Mouse (Mus musculus): ENCODE data around the gene Rbm28. TPM values are rescaled to one million over a fixed set of nuclear protein-coding genes. Genes with fewer than 3 reads are reported as not detected.
A peak's percentile ranks its signal among the peaks of the same experiment; 100 is the strongest.
"Not testable (repeated sequence)": the region's sequence is repeated elsewhere in the genome, so short reads cannot be mapped to it uniquely, and the experiment has no call there.

Rbm28 gene
- total RNA-seq, 2 experiments from 2014 or later = 16.7 to 19.0 TPM

DNA sequence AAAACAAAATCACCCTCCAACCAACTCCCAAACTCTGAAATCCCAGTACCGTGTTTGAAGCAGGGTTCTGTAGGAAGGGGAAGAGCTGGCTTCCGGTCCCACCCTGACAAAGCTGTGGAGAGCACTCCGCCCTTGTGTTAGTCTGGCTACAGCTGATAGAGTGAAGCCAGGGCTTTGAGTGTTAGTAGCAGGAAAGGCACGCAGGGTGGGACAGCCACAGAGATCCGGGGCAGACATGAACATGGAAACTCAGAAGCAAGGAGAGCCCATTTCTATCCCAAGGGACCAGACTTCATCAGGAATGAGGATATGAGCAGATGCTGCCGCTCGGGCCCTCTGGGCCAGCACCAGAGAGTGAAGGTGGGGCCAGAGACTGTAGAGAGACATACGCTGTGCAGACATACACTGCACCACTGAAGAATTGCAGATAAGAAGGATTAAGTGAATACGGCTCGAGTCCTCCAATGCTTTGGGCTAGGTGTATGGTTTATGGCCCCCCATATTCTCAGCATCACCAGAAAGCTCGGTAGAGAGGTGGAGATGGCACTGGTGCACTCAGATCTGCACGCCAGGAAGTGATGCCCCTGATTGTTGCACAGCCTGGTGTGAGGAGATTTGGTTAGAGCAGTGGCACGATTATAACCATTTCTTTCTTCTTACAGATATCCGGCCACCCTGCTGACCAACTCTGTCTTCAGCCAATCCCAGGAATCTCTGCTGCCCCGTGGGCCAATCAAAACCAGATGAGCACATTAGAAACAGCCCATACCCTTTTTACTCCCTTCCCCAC is 29.4 kb upstream of the Rbm28 start:
- DNase-seq = no peak

- DNase-seq = no peak
Observed at GRCm38 (mm10) chr6:29187936-29188335, 23.1 kb upstream of the Rbm28 start.

DNA sequence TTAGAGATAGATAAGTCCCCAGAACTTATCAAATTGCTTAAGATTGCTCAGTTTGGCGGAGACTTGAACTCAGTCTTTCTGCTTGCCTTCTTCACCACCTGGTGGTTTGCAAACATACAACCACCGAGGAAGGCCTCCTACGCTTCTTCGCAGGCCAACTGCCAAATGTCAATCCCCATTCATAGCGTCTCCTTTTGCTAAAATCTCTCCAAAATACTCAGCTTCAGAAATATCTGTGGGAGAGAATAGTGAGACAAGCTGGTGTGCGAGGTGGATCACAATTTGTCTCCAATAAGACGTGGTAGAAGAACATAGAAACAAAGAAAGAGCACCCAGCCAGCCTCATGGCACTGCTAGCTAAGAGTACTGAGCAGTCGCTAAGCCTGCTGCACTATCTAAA is 15.0 kb upstream of the Rbm28 start:
- DNase-seq = no peak

DNA sequence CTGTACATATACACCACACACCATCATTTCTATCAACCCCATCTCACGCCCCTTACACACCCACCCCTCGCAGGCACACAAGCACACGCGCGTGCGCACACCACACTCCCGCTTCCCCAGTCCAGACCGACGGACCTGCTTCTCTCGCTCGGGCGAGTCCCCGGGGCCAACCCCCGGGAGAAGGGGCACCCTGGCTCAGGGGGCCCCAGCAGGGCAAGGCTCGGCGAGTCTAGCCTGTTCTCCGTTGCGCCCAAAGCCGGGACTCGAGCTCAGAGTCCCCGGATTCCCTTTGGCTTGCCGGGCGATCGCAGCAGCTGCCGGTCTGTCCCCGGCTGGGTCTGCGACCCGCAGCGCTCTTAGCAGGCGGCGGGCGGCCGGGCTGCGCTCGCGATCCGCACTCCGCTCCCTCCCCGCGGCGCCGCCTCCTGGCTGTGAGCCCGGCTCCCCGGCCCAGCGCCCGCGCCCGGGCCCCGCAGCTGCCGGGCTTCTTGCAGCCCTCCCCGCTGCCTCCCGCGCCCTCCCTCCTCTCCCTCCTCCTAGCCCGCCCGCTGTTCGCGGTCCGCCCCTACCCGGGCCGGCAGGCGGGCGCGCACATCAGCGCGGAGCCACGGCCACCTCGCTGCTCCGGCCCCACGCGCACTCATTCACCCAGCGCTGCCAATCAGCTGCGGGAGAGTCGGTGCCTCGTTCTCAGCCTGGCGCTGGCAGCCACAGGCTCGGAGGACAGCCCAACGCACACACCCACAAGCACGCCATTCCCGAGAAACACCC is 14.3 kb upstream of the Rbm28 start, which contains the start of gene Prrt4:
Gene Prrt4 (minus strand): TSS at position 697 of the 771 bp plus-strand sequence.
- peak; percentile 73 for DNase-seq

DNA sequence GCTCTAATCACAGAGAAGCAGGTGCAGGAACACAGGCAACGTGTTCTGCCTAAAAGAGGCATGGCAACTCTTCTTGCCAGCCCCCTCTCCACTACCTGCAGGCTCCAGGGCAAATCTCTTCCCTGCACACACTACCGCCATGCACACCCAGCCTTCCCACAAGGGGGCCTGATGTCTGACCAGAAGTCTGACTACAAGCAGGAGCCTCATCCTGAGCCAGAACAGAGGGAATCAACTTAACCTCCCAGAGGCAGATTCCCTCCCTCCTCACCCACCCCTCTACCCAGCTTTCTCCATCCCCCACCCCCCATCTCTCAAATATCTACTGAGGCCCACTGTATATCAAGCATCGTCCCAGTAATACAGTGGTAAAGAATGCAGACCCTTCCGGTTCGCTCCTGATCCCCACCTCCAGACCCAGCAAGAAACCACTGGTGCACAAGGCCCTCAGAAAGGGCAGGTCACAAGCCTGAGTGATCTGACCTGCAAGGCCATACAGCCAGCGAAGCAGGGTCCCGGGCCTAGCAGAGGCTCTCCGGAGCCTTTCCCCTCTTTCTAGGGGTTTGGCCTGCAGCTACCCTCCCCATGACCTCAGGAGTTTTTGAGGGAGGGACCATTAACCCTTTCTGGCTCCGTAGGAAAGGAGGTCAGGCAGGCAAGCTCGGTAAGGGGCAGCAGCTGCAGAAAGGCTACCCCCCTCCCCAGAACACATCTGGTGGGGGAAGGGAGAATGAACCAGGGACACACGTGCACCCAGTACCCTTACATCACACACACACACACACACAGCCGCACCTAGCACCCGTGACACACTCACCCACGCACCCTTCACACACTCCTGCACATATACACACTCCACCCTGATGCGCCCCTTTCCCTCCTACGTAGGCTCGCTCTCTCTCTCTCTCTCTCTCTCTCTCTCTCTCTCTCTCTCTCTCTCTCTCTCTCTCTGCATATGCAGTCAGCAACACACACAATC is 13.4 kb upstream of the Rbm28 start:
- no peak for DNase-seq

DNA sequence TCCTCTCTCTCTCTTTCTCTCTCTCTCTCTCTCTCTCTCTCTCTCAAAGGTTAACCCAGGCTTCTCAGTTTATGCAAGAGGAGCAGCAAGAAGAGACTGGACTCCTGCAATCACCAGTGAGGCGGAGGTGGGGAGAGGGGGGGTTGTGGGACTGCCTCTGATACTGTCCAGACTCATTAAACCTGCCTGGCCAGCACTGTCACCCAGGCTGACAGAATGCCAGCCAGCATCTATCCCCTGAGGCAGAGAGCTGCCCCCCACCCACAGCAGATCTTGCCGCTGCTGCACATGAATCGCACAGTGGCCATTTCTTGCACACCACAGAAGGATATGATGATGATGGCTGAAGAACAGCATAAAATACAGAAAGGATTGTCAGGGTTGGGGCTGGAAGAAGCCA is 10.3 kb upstream of the Rbm28 start:
- no peak for DNase-seq

DNA sequence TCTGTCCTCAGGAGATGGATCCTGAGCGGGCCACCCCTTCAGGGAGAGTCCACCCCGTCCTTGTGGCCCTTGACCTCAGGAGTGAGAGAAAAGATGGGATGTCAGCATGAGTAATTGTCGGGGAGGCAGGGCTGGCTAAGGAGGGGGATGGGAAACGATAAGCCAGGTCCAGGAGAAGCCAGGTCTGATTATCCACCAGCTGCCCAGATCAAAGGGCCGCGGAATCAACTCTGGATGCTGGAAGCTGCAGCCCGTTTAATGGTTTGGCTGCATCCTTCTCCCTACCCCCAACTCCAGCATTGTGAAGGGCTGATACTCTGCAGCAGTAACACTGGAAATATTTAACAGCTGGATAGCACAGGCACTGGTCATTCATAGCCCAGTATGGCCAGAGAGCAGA is 9.6 kb upstream of the Rbm28 start:
- DNase-seq = no peak

GRCm38 (mm10) chr6:29170952-29171388 is 6.2 kb upstream of the Rbm28 start:
- DNase-seq = peak; percentile 80

DNA sequence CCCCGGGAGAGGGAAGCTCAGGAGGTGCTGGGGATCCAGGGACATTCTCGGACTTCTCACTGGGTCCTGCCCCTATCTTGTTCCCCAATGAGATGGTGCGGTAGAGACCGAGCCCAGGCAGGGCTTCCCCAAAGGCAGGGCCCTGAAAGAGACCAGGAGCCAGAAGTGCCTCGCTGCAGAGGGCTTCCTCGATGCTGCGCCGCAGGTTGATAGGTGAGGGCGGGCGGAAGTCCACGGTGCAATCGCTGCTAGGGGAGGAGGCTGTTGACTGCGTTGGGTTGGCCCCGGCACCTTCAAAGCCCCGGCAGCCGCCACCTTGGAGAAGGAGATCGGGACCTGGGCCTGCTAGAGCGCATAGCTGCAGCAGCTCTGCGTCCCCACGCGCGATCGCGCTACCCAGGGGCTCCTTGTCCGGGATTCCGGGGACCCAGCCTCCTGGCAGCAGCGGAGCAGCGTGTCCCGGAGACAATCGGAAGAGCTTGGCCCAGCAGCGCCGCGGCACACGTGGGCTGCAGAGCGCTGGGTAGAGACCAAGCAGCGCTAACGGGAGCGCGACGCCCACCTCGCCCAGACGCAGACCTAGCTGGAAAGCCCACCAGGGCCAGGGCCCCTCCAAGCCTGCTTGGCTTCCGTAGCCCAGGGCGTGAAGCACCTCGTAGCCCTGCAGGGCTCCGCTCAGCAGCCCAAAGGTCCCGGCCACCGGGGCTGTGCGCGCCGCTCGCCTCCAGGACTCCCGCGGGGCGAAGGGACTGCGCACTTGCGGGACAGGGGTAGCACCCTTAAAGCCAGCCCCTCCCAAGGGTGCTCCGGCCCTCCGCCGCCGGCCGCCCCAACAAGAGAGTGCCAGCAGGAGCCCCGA is 5.5 kb upstream of the Rbm28 start:
- DNase-seq = no peak

- no peak for DNase-seq
Observed at GRCm38 (mm10) chr6:29169675-29170062, 4.9 kb upstream of the Rbm28 start.

DNA sequence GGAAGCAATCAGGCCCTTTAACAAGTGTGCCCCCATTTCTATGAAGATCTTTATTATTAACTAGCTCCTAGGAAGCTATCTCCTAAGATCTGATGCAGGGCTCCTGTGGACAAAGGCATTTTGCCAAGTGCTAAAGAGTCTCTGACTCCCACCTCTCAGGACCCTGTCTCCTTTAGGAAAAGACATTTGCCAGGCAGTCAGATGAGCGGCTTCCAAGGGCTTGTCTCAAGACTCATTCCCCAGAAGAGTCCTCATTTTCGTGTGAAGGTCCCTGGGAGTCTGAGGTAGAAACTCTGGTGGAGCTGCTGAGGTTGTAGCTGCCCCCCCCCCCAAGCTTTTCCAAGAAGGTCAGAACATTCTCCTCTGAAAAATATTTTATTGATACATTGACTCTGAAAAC is 4.1 kb upstream of the Rbm28 start:
- no peak for DNase-seq

GRCm38 (mm10) chr6:29166196-29166595 is 1.4 kb upstream of the Rbm28 start:
- DNase-seq = no peak

DNA sequence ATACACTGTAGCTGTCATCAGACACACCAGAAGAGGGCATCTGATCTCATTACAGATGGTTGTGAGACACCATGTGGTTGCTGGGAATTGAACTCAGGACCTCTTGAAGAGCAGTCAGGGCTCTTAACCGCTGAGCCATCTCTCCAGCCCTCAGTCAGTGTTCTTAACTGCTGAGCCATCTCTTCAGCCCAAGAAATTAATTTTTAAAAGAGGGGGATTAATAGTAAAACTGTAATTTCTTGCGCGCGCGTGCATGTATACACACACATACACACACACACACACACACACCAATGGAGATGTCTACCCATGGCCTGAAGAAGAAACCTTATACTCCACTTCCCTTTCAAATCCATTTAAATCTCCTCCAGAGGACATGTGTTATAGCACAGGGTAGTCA is 3.5 kb downstream of the Rbm28 start:
- not testable (repeated sequence) for DNase-seq

GRCm38 (mm10) chr6:29160786-29161185 is 4.0 kb downstream of the Rbm28 start:
- no peak for DNase-seq

DNA sequence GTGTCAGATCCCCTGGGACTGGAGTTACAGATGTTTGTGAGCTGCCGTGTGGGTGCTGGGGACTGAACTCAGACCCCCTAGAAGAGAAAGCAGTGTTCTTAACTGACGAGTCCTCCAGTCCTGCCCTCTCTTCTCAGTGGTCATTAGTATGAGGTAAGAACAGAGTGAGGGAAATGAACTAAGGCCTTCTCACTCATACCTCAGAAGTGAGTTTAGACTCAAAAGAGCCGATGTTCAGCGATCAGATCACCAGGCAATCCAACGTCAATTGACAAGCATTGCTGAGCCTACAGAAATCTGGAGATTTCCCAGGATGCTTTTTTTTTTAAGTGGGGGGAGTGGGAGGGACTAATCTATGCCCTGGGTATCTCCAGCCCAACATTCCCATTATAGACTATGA is 8.5 kb downstream of the Rbm28 start:
- DNase-seq = no peak

DNA sequence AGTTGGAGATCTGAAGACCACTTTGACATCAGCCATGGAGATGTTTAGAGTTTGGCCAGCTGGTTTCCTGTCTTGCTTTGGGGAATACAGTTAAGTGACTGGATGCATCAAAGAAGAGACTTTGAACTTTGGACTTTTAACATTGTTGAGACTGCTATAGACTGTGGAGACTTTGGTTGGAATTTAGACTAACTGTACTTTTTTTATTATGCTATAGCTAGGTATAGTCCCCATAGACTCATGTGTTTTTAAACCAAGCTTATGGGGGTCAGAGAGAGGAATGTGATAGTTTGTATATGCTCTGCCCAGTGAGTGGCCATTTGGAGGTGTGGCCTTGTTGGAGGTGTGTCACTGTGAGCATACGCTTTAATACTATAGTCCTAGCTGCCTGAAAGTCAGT is 14.8 kb downstream of the Rbm28 start:
- DNase-seq = no peak

DNA sequence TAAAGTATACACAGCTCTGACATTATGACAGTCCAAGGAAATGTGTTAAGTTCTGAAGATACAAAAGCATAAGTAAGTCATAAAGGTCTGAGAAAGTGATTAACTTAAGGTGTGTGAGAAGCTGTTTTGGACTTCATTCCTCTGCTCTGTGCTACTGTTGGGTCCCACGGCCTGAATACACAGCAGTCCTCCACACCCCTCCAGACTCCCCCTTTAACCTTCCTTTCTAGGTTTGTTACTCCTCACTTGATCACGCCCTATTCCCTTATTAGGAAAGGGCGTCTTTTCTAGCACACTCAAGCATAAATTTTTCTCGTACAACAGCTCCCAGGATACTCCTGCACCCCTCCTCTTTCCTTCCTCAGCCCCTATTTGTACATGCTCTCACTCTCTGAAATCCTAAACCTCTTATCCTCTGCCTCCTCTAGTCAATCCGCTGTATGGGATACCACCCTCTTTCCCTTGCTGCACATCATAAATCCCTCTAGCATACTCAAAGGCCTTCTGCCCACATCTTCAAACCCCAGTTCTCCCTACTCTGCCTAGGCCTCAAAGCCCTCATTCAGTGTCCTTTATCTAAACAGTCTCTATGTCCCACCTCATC is 17.3 kb downstream of the Rbm28 start:
- no peak for DNase-seq

GRCm38 (mm10) chr6:29146641-29147040 is 18.2 kb downstream of the Rbm28 start:
- DNase-seq = no peak

GRCm38 (mm10) chr6:29145456-29146307 is 19.1 kb downstream of the Rbm28 start:
- no peak for DNase-seq

DNA sequence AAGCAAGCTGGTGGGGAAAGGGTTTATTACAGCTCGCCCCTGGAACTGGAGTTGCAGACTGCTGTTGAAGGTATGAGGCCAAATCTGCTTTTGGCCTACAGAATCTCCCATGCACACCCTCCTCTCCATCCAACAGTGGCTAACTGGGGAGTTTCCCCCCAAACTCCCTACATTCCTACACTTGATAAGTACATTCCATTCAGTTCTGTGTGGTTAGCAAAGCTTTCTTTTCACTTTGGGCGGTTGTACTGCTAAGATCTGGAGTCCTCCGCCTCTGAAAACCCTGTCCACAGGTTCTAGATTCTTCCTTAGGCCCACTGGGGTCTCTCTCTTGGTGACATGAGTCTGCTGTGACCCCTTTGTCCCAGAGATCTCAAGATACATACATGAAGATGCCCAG is 19.8 kb downstream of the Rbm28 start:
- no peak for DNase-seq
